Mouse (Mus musculus) retina, postnatal 1 day (tissue): ENCODE results near the gene Olig2.
"Not testable (repeated sequence)": the region's sequence is repeated elsewhere in the genome, so short reads cannot be mapped to it uniquely, and the experiment has no call there.

Experiments used
- DNase-seq: peaks from one replicate; pipeline ENCODE4 v3.0.0-alpha.2; 2012

The Olig2 gene

DNA sequence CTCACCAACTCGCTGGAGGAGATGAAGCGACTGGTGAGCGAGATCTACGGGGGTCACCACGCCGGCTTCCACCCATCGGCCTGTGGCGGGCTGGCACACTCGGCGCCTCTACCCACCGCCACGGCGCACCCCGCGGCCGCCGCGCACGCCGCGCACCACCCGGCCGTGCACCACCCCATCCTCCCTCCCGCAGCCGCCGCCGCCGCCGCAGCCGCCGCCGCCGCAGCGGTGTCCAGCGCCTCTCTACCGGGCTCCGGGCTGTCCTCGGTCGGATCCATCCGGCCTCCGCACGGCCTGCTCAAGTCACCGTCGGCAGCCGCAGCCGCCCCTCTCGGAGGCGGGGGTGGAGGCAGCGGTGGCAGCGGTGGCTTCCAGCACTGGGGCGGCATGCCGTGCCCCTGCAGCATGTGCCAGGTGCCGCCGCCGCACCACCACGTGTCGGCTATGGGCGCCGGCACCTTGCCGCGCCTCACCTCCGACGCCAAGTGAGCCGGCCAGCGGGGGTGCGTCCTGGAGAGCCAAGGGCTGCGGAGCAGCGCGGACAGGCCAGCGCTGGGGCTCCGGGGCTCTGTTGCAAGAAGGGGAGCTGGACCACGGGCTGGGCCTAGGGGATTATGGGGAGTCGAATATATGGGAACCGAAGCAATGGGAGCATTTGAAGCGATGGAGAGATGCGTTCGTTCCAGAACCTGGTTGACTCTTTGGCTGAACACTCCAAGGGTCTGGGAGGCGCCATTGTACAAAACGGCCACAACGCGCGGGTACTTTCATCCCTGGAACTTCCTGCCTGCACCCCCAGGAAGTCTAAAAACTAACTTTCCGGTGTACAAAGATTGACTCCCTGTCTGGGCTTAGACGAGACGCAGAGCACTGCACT, 1.9 kb downstream of the Olig2 start:
- DNase-seq = peak; percentile 34

DNA sequence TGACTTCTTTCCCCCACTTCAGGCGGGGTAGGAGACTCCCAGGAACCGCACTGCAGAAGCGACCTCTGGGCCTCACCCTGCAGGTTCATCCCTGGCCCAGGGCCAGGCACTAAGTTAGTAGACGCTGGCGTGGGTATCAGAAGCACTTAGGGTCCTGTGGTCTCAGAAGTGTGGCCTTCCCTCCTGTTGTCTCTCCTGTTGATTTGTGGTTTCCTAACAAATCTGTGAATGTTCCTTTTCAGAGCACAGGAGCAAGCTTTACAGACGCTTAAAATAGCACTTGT, 2.4 kb downstream of the Olig2 start:
- no peak for DNase-seq

DNA sequence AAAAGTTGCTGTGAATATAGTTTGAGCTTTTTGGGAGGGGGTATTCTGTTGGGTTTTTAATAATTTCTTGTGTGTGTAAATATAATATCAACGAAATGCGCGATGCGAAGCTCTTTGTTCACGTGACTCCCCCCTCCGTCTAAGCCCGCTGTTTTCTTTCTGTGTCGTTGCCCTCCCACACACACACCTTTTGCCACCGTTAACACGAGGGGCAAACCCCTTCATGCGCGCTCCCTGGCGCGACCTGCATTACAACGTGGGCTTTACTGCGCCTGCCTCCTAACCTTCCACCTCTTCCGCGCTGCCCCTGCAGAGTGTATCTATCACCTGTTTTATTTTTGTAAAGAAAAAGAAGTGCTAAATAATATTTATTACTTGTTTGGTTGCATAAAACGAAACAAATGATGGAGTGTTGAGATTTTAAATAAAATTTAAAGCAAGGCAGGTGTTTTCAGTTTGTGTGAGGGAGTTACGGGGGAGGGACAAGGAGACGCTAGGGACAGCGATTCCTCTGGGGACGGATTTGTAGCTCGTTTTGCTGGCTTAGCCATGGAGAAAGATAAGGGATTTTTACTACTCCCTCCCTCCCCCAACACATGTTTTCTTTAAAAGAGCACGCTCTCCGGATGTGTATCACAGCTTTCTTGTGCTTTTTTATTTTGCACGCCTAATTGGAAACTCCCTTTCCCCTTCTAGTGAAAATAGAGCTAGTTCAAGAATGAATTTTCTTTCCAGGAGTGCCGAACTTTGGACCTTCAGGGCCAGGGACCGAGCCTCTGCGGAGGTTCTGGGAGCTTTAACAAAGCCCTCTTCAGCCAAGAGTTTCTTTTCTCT, 3.2 kb downstream of the Olig2 start:
- DNase-seq = no peak

DNA sequence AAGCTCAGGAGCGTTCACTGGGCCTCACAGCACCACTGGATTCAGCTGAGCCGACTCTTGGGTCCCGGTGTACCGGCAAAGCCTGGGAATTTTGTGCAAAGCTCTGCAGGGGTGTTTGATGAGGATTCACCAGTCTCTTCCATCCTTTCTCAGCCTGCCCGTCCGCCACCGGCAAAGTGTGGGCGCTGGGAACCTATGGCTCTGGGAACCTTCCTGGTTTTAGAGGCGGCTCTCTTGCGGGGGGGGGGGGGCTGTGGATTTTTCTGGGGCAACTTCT, 3.8 kb downstream of the Olig2 start:
- DNase-seq = no peak

DNA sequence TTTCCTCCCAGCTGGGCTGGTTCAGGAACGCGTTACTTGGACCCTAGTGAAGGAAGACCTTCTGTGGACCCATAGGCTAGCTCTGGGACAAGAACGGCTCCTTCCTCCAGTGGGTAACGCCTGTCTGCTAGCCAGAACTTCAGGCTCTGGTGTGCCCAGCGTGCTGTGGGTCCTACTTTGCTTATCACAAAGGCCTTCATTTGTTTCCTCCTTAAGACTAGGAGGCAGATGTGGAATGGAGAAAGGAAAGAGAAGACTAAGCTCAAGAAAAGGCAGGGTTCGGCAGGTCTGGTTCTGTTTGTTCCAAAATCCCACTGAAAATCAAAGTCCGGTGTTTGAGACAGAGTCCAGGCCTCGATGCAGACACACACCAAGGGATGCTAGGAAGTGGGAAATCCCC, 4.4 kb downstream of the Olig2 start:
- DNase-seq = no peak

GRCm38 (mm10) chr16:91231781-91232469, 6.7 kb downstream of the Olig2 start:
- peak; percentile 82 for DNase-seq

DNA sequence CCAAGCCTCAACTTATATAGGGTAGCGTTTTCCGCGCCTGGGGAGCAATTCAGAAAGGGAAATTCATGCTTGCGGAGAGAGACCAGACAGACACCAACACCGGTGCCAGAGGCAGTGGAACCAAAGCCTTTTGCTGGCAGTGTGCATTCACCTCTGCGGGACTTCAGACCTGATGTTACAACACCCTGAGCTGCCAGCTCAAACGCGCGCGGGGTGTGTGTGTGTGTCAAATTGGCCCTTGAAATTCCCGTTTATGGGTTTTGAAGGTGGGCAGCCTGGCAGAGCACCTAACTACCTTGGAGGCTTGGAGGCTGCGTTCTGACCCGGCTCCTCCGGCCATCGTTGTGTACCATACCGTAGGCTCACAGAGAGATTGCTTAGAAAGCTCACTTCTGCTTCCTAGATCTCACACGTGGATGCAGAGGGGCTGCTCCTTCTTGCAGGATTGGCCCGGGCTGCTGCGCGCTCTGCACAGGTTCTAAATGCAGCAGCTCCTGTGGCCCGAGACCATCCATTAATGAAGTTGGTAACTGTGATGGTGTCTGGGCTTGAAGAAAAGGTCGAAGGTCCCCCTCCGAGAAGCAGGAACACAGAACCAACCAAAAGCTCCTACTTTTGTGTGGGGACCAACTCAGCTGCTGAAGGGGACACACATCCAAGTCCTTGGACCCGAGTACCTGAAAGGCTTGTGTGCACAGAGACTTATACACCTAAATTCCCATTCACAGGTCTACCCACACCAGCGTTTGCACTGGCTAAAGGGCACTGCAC, 7.4 kb downstream of the Olig2 start:
- DNase-seq = no peak

DNA sequence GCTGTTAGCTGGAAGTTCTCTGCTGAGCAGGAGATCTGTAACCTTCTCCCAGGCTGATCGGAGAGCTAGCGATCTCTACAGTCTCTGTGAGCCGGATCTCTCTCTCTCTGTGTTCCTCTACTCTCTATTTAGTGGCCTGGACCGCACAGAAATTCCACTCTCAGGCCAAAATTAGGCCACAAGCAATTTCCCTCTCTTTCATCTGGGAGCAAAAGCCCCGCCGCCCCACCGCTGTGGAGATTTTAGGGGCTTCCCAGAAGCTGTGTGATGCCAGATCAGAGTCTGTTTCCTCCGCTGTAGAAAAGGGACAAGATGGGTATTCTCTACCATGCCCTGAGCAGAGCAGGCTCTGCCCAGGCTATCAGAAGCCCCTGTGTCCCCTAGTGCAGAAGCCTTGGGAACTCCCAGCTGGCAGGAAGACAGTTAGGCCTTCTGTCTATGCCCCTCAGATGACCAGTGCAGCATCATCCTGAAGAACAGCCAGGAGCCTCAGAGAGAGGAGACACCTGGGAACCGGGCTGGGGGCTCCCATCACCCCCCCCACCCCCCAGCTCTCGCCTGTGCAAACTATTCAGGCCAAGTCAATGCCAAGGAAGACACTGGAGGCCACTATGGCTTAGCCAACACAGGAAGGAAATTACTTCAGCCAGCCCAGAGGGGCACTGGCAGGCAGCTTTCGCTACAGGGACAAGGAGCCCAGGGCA, 8.1 kb downstream of the Olig2 start:
- peak; percentile 49 for DNase-seq

DNA sequence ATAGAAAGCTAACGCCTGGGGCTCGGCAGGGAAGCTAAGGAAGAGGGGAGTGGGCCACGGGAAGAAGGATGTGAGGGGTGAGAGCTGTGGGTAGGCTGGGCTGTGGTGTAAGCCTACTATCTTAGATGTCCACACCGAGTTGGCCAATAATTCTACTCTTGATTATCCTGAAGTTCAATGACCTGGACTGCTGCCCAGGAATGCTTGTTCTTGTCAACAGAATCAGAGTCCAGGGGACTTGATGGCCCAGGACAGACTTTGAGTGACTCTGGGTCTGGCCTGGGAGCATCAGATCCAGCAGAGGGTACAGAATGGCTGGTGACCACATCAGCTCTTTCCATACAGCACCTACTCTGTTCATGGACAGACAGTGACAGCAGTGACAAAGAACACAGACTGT, 13.8 kb downstream of the Olig2 start:
- no peak for DNase-seq

DNA sequence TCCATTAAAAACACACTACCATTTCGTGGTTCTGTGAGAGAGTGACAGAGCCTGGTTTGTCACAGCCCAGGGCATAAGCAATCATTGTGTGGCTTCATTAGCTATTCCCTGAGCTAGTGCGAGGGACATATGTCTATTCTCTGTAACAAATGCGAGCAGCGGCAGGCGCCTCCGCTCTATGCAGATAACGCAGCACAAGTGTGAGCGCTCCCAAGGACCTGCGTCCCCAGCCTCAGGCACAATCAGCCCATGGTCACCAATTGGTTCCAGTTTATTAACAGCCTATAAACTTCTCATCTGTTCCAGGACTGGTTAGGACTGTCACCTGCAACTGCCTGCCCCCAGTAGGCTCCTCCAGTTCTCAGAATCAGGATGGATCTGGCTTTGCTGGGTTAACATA, 21.0 kb downstream of the Olig2 start:
- DNase-seq = peak; percentile 41

DNA sequence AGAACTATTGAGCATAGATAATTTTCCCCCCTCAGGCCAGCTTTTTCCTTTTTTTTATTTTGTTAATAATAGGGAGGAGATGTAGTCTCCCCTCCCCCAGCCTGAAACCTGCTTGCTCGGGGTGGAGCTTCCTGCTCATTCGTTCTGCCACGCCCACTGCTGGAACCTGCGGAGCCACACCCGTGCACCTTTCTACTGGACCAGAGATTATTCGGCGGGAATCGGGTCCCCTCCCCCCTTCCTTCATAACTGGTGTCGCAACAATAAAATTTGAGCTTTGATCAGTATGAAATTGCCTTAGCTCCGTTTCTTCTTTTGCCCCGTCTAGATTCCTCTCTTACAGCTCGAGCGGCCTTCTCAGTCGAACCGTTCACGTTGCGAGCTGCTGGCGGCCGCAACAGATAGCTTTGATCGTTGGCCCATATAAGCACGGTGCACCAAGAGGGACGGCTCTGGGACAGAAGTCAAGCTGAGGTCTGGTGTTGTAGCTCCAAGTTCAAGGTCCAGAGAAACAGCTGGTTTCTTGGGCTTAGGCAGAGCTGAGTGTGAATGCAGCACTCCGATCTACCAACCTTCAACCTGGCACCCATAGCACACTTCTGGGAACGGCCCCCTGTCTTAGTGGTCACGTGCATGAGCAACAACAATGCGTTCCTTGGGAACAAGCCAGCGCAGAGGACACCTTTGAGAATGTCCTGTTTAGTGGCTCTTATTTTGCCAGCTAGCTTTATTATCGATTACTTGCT, 30.3 kb downstream of the Olig2 start:
- DNase-seq = not testable (repeated sequence)

- DNase-seq = no peak
Measured at GRCm38 (mm10) chr16:91258956-91259355, 33.7 kb downstream of the Olig2 start.

DNA sequence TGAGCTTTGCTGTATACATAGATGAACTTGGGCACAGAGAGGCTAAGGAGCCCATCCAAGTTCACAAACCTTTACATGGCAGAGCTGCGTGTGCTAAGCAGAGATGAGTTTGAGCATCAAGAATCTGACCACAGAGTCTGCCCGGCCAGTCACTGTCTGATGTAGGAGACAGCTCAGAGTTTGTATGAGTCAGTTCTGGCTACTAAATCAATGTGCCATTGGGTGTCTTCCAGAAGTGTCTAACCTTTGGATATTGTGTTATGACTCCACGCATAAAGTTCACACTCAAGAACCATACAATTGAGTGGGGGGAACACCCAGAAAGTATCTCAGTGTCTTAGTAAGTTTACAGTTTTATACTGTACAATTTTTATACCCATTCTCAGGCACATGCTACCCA, 35.6 kb downstream of the Olig2 start:
- no peak for DNase-seq

- DNase-seq = no peak
Measured at GRCm38 (mm10) chr16:91262467-91263220, 37.4 kb downstream of the Olig2 start.

DNA sequence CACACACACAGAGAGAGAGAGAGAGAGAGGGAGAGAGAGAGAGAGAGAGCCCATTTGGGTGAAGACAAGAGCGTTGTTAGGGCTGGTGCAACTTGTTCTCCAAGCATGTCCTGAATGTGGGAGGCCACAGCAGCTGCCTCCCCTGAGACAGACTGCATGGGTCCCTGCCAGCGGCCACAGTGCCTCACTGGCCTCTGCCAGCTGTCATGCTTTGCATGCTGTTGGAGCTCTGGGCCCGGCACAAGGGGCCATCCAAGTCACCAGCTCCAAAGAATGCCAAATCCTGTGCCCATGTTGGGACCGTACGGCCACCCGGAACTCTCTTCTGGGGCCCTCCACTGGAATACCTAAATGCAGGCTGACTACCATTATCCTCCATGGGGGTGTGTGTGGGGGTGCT, 40.7 kb downstream of the Olig2 start:
- DNase-seq = peak; percentile 47

- no peak for DNase-seq
Measured at GRCm38 (mm10) chr16:91268724-91269452, 43.6 kb downstream of the Olig2 start.

DNA sequence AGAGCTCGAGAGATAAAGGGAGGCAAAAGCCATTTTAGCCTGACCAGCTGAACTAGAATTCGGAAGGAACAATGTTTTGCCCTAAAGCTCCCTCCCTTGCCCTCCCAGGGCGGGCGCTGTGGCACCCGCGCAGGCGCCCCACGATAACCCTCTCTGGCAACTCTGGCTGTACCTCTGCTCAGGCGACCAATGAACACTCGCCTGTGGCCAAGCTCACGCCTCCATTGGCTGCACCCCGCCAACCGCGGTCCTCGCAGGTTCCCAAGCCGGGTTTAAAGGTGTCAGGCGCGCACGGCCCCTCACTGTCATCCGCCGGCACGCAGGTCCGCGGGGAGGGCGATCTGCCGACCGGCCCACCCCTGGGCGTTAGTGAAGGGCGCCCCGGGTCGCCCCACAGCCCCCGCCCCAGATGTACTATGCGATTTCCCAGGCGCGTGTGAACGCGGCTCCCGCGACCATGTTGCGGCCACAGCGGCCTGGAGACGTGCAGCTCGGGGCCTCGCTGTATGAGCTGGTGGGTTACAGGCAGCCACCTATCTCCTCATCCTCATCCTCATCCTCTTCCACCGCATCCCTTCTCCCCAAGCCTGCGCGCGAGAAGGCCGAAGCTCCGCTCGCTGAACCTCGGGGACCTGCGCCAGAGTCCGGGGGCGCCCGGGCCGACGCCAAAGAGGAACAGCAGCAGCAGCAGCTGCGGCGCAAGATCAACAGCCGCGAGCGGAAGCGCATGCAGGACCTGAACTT, 44.4 kb downstream of the Olig2 start, which contains the start of gene Olig1:
TSS of gene Olig1 (plus strand) at position 305 of the 744 bp plus-strand sequence.
- peak; percentile 87 for DNase-seq

GRCm38 (mm10) chr16:91270212-91270971, 45.1 kb downstream of the Olig2 start:
- DNase-seq = peak; percentile 58
